Mouse (Mus musculus) urinary bladder, postnatal 36 days (tissue): ENCODE measurements around the gene Abhd17c.

Source experiments
- DNase-seq, 2 experiments: peaks; one replicate each; pipeline ENCODE4 v3.0.0; 2022; ENCODE audit warnings: low spot score in 2 of 2, mixed read lengths in 1 of 2

Gene Abhd17c

GRCm38 (mm10) chr7:84077257-84078013, 74.3 kb downstream of the Abhd17c start:
- DNase-seq = no peak

GRCm38 (mm10) chr7:84074266-84074665, 77.4 kb downstream of the Abhd17c start:
- DNase-seq = no peak

- DNase-seq = no peak
These were observed 77.8 kb downstream of the Abhd17c start for GRCm38 (mm10) chr7:84073856-84074255.

- DNase-seq = no peak
These were observed 82.8 kb downstream of the Abhd17c start for GRCm38 (mm10) chr7:84068931-84069330.

GRCm38 (mm10) chr7:84059799-84060198, 91.9 kb downstream of the Abhd17c start:
- DNase-seq = no peak
